Mouse (Mus musculus): ENCODE data around the gene Pgghg. TPM values are rescaled to one million over a fixed set of nuclear protein-coding genes. Genes with fewer than 3 reads are reported as not detected.

Gene Pgghg
- 7.4 TPM for polyA plus RNA-seq (2015; fragmentation: Illumina TruSeq; extraction: RNeasy Lipid Tissue Mini Kit (QIAGEN cat#74804); ENCODE audit: insufficient read depth, low read depth, low replicate concordance)

GRCm38 (mm10) chr7:140941222-140942051, at the start of gene Pgghg:
Pgghg (plus strand) TSS chr7:140941391.

GRCm38 (mm10) chr7:140900220-140900619, 41.0 kb upstream of the Pgghg start, which contains the start of gene Cox8b:
Cox8b (minus strand) TSS chr7:140900446.

GRCm38 (mm10) chr7:140920418-140921029, 20.7 kb upstream of the Pgghg start, which contains the start of gene Nlrp6:
Nlrp6 (plus strand) TSS chr7:140920902.

GRCm38 (mm10) chr7:140949824-140950530, 8.8 kb downstream of the Pgghg start, which contains the start of gene Ifitm5:
Ifitm5 (minus strand) TSS chr7:140950291.

GRCm38 (mm10) chr7:140955758-140956555, 14.8 kb downstream of the Pgghg start, which contains the start of the genes Gm45717 and Ifitm2:
Gm45717 (minus strand) TSS chr7:140955937.
Ifitm2 (minus strand) TSS chr7:140955987.

GRCm38 (mm10) chr7:140966921-140967320, 25.7 kb downstream of the Pgghg start, which contains the start of gene Ifitm1:
Ifitm1 (plus strand) TSS chr7:140967221.

Other genes starting within 250 kb of the Pgghg start
- not detected for gene Olfr541, start 244.1 kb upstream of the Pgghg start, polyA plus RNA-seq (2015; fragmentation: Illumina TruSeq; extraction: RNeasy Lipid Tissue Mini Kit (QIAGEN cat#74804); ENCODE audit: insufficient read depth, low read depth, low replicate concordance)
- 33.7 TPM for gene Cyp2e1, start 177.7 kb upstream of the Pgghg start, polyA plus RNA-seq (2015; fragmentation: Illumina TruSeq; extraction: RNeasy Lipid Tissue Mini Kit (QIAGEN cat#74804); ENCODE audit: insufficient read depth, low read depth, low replicate concordance)
- gene Syce1, start 153.5 kb upstream of the Pgghg start, polyA plus RNA-seq (2015; fragmentation: Illumina TruSeq; extraction: RNeasy Lipid Tissue Mini Kit (QIAGEN cat#74804); ENCODE audit: insufficient read depth, low read depth, low replicate concordance): not detected
- gene Zfp941, start 119.2 kb upstream of the Pgghg start, polyA plus RNA-seq (2015; fragmentation: Illumina TruSeq; extraction: RNeasy Lipid Tissue Mini Kit (QIAGEN cat#74804); ENCODE audit: insufficient read depth, low read depth, low replicate concordance): 0.20 TPM
- gene Urah, start 106.4 kb upstream of the Pgghg start, polyA plus RNA-seq (2015; fragmentation: Illumina TruSeq; extraction: RNeasy Lipid Tissue Mini Kit (QIAGEN cat#74804); ENCODE audit: insufficient read depth, low read depth, low replicate concordance): 11.2 TPM
- gene Scgb1c1, start 95.8 kb upstream of the Pgghg start, polyA plus RNA-seq (2015; fragmentation: Illumina TruSeq; extraction: RNeasy Lipid Tissue Mini Kit (QIAGEN cat#74804); ENCODE audit: insufficient read depth, low read depth, low replicate concordance): not detected
- not detected for gene Odf3, start 93.6 kb upstream of the Pgghg start, polyA plus RNA-seq (2015; fragmentation: Illumina TruSeq; extraction: RNeasy Lipid Tissue Mini Kit (QIAGEN cat#74804); ENCODE audit: insufficient read depth, low read depth, low replicate concordance)
- gene Gm45785, start 85.1 kb upstream of the Pgghg start, polyA plus RNA-seq (2015; fragmentation: Illumina TruSeq; extraction: RNeasy Lipid Tissue Mini Kit (QIAGEN cat#74804); ENCODE audit: insufficient read depth, low read depth, low replicate concordance): not detected
- 22.5 TPM for gene Ric8a, start 84.4 kb upstream of the Pgghg start, polyA plus RNA-seq (2015; fragmentation: Illumina TruSeq; extraction: RNeasy Lipid Tissue Mini Kit (QIAGEN cat#74804); ENCODE audit: insufficient read depth, low read depth, low replicate concordance)
- gene Bet1l, start 83.8 kb upstream of the Pgghg start, polyA plus RNA-seq (2015; fragmentation: Illumina TruSeq; extraction: RNeasy Lipid Tissue Mini Kit (QIAGEN cat#74804); ENCODE audit: insufficient read depth, low read depth, low replicate concordance): 14.4 TPM
- gene Psmd13, start 59.4 kb upstream of the Pgghg start, polyA plus RNA-seq (2015; fragmentation: Illumina TruSeq; extraction: RNeasy Lipid Tissue Mini Kit (QIAGEN cat#74804); ENCODE audit: insufficient read depth, low read depth, low replicate concordance): 19.9 TPM
- 6.5 TPM for gene Sirt3, start 59.1 kb upstream of the Pgghg start, polyA plus RNA-seq (2015; fragmentation: Illumina TruSeq; extraction: RNeasy Lipid Tissue Mini Kit (QIAGEN cat#74804); ENCODE audit: insufficient read depth, low read depth, low replicate concordance)
- 7.3 TPM for gene Cox8b, start 40.9 kb upstream of the Pgghg start, polyA plus RNA-seq (2015; fragmentation: Illumina TruSeq; extraction: RNeasy Lipid Tissue Mini Kit (QIAGEN cat#74804); ENCODE audit: insufficient read depth, low read depth, low replicate concordance)
- gene Nlrp6, start 20.5 kb upstream of the Pgghg start, polyA plus RNA-seq (2015; fragmentation: Illumina TruSeq; extraction: RNeasy Lipid Tissue Mini Kit (QIAGEN cat#74804); ENCODE audit: insufficient read depth, low read depth, low replicate concordance): not detected
- gene Ifitm5, start 8.9 kb downstream of the Pgghg start, polyA plus RNA-seq (2015; fragmentation: Illumina TruSeq; extraction: RNeasy Lipid Tissue Mini Kit (QIAGEN cat#74804); ENCODE audit: insufficient read depth, low read depth, low replicate concordance): not detected
- not detected for gene Gm45717, start 14.5 kb downstream of the Pgghg start, polyA plus RNA-seq (2015; fragmentation: Illumina TruSeq; extraction: RNeasy Lipid Tissue Mini Kit (QIAGEN cat#74804); ENCODE audit: insufficient read depth, low read depth, low replicate concordance)
- gene Ifitm2, start 14.6 kb downstream of the Pgghg start, polyA plus RNA-seq (2015; fragmentation: Illumina TruSeq; extraction: RNeasy Lipid Tissue Mini Kit (QIAGEN cat#74804); ENCODE audit: insufficient read depth, low read depth, low replicate concordance): 171 TPM
- 20.5 TPM for gene Ifitm1, start 25.8 kb downstream of the Pgghg start, polyA plus RNA-seq (2015; fragmentation: Illumina TruSeq; extraction: RNeasy Lipid Tissue Mini Kit (QIAGEN cat#74804); ENCODE audit: insufficient read depth, low read depth, low replicate concordance)
- gene Ifitm3, start 69.4 kb downstream of the Pgghg start, polyA plus RNA-seq (2015; fragmentation: Illumina TruSeq; extraction: RNeasy Lipid Tissue Mini Kit (QIAGEN cat#74804); ENCODE audit: insufficient read depth, low read depth, low replicate concordance): 188 TPM
- gene Ifitm6, start 76.5 kb downstream of the Pgghg start, polyA plus RNA-seq (2015; fragmentation: Illumina TruSeq; extraction: RNeasy Lipid Tissue Mini Kit (QIAGEN cat#74804); ENCODE audit: insufficient read depth, low read depth, low replicate concordance): not detected
- gene Gm17387, start 87.7 kb downstream of the Pgghg start, polyA plus RNA-seq (2015; fragmentation: Illumina TruSeq; extraction: RNeasy Lipid Tissue Mini Kit (QIAGEN cat#74804); ENCODE audit: insufficient read depth, low read depth, low replicate concordance): not detected
- 0.26 TPM for gene B4galnt4, start 119.7 kb downstream of the Pgghg start, polyA plus RNA-seq (2015; fragmentation: Illumina TruSeq; extraction: RNeasy Lipid Tissue Mini Kit (QIAGEN cat#74804); ENCODE audit: insufficient read depth, low read depth, low replicate concordance)
- 12.4 TPM for gene Pkp3, start 136.8 kb downstream of the Pgghg start, polyA plus RNA-seq (2015; fragmentation: Illumina TruSeq; extraction: RNeasy Lipid Tissue Mini Kit (QIAGEN cat#74804); ENCODE audit: insufficient read depth, low read depth, low replicate concordance)
- 8.7 TPM for gene Sigirr, start 159.2 kb downstream of the Pgghg start, polyA plus RNA-seq (2015; fragmentation: Illumina TruSeq; extraction: RNeasy Lipid Tissue Mini Kit (QIAGEN cat#74804); ENCODE audit: insufficient read depth, low read depth, low replicate concordance)
- gene Ano9, start 176.4 kb downstream of the Pgghg start, polyA plus RNA-seq (2015; fragmentation: Illumina TruSeq; extraction: RNeasy Lipid Tissue Mini Kit (QIAGEN cat#74804); ENCODE audit: insufficient read depth, low read depth, low replicate concordance): 0.35 TPM
- 4.1 TPM for gene Ptdss2, start 181.0 kb downstream of the Pgghg start, polyA plus RNA-seq (2015; fragmentation: Illumina TruSeq; extraction: RNeasy Lipid Tissue Mini Kit (QIAGEN cat#74804); ENCODE audit: insufficient read depth, low read depth, low replicate concordance)
- gene Rnh1, start 231.5 kb downstream of the Pgghg start, polyA plus RNA-seq (2015; fragmentation: Illumina TruSeq; extraction: RNeasy Lipid Tissue Mini Kit (QIAGEN cat#74804); ENCODE audit: insufficient read depth, low read depth, low replicate concordance): 56.7 TPM